Mouse (Mus musculus) myocyte (in vitro differentiated cells): ENCODE measurements around the gene Kcnn4.

Experiments
- CEBPB ChIP-seq: IDR thresholded peaks from 2 replicates; pipeline ENCODE4 v1.6.1; 2011; ENCODE audit warnings: mild to moderate bottlenecking, moderate library complexity; ENCODE audit not compliant: poor library complexity, insufficient read depth, severe bottlenecking
- E2F4 ChIP-seq: IDR thresholded peaks from one replicate; pipeline ENCODE4 v1.6.1; 2011; ENCODE audit warnings: mild to moderate bottlenecking, control low read depth, moderate library complexity; ENCODE audit not compliant: insufficient read depth
- MAX ChIP-seq: IDR thresholded peaks from one replicate; pipeline ENCODE4 v1.6.1; 2011; ENCODE audit warnings: low read depth, mild to moderate bottlenecking, control low read depth
- MYOD1 ChIP-seq, 3 experiments: IDR thresholded peaks; one replicate each; pipeline ENCODE4 v1.6.1; 2011; ENCODE audit warnings: control low read depth in 2 of 3, low read depth in 2 of 3, mild to moderate bottlenecking in 2 of 3, moderate library complexity in 1 of 3; ENCODE audit not compliant: insufficient read length in 2 of 3, control insufficient read depth in 1 of 3
- MYOG ChIP-seq, 3 experiments: IDR thresholded peaks; one replicate each; pipeline ENCODE4 v1.6.1; 2011; ENCODE audit warnings: control low read depth in 2 of 3, low read depth in 2 of 3, mild to moderate bottlenecking in 2 of 3; ENCODE audit not compliant: insufficient read length in 2 of 3, control insufficient read depth in 1 of 3, insufficient read depth in 1 of 3
- POLR2A ChIP-seq: IDR thresholded peaks from one replicate; pipeline ENCODE4 v1.6.1; 2011; ENCODE audit warnings: low read depth, mild to moderate bottlenecking, control low read depth, moderate library complexity; ENCODE audit not compliant: insufficient read length
- POLR2AphosphoS2 ChIP-seq: IDR thresholded peaks from one replicate; pipeline ENCODE4 v1.6.1; 2011; ENCODE audit warnings: low read depth, control low read depth; ENCODE audit not compliant: insufficient read length
- REST ChIP-seq: IDR thresholded peaks from one replicate; pipeline ENCODE4 v1.6.1; 2011; ENCODE audit warnings: mild to moderate bottlenecking, control low read depth, moderate library complexity; ENCODE audit not compliant: insufficient read depth, insufficient read length
- TCF12 ChIP-seq: IDR thresholded peaks from one replicate; pipeline ENCODE4 v1.6.1; 2011; ENCODE audit warnings: mild to moderate bottlenecking, control low read depth; ENCODE audit not compliant: poor library complexity, insufficient read depth, severe bottlenecking
- TCF3 ChIP-seq: IDR thresholded peaks from one replicate; pipeline ENCODE4 v1.6.1; 2011; ENCODE audit warnings: low read depth, control low read depth; ENCODE audit not compliant: insufficient read length
- USF1 ChIP-seq: IDR thresholded peaks from one replicate; pipeline ENCODE4 v1.6.1; 2011; ENCODE audit warnings: low read depth, mild to moderate bottlenecking, control low read depth, moderate library complexity

DNA sequence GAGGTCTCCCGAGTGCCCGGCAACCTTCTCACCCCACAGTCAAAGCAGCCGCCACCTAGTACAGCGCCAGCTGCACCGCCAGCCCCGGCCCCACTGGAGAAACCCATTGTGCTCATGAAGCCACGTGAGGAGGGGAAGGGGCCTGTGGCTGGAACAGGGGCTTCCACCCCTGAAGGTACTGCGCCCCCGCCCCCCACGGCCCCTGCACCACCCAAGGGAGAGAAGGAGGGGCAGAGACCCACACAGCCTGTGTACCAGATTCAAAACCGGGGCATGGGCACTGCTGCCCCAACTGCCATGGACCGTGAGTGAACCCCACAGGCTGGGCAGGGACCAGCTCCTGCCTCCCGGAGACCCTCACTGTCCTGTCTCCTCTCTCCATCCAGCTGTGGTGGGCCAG lies 35.6 kb downstream of the Kcnn4 start:
- TF ChIP-seq CEBPB (no peak), POLR2A (no peak), MYOG (IDR thresholded peaks at IDR 0.05; ENCODE audit: control insufficient read depth in 1 of 3, insufficient read depth in 1 of 3, insufficient read length in 2 of 3, low read depth in 2 of 3) (no peak), USF1 (no peak), POLR2AphosphoS2 (no peak), MAX (no peak), REST (no peak), TCF3 (no peak), MYOD1 (IDR thresholded peaks at IDR 0.05; ENCODE audit: control insufficient read depth in 1 of 3, insufficient read length in 2 of 3, low read depth in 2 of 3) (no peak), E2F4 (no peak), TCF12 (no peak)
